Mouse (Mus musculus): ENCODE results near the gene Aff1. TPM values are rescaled to one million over a fixed set of nuclear protein-coding genes. Genes with fewer than 3 reads are reported as not detected.

Gene Aff1
- polyA plus RNA-seq, 1 experiment, result 7.5 TPM

- no peak for DNase-seq (ENCODE audit: low read depth, low spot score)
These were observed 1.0 kb upstream of the Aff1 start for GRCm38 (mm10) chr5:103691171-103691570.

GRCm38 (mm10) chr5:103692531-103693040 is 412 bp downstream of the Aff1 start:
- no peak for DNase-seq (ENCODE audit: low read depth, low spot score)
- WGBS, result under 1% methylated on average over 34 of the region's 34 CpGs

- no peak for DNase-seq (ENCODE audit: low read depth, low spot score)
- WGBS, result 1% methylated on average over 28 of the region's 28 CpGs
These were observed 967 bp downstream of the Aff1 start for GRCm38 (mm10) chr5:103693041-103693641.

- WGBS, result 63% methylated on average over 6 of the region's 6 CpGs
- DNase-seq (ENCODE audit: low read depth, low spot score), result no peak
These were observed 1.9 kb downstream of the Aff1 start for GRCm38 (mm10) chr5:103694094-103694493.

- 80% methylated on average over 5 of the region's 5 CpGs for WGBS
- DNase-seq (ENCODE audit: low read depth, low spot score), result no peak
These were observed 5.8 kb downstream of the Aff1 start for GRCm38 (mm10) chr5:103697875-103698491.

GRCm38 (mm10) chr5:103698577-103698976 is 6.4 kb downstream of the Aff1 start:
- WGBS, result 71% methylated on average over 4 of the region's 4 CpGs
- no peak for DNase-seq (ENCODE audit: low read depth, low spot score)

- WGBS, result 60% methylated on average over 4 of the region's 4 CpGs
- DNase-seq (ENCODE audit: low read depth, low spot score), result no peak
These were observed 7.4 kb downstream of the Aff1 start for GRCm38 (mm10) chr5:103699537-103699936.

GRCm38 (mm10) chr5:103700661-103701060 is 8.5 kb downstream of the Aff1 start:
- no peak for DNase-seq (ENCODE audit: low read depth, low spot score)
- 81% methylated on average over 2 of the region's 2 CpGs for WGBS

GRCm38 (mm10) chr5:103701466-103701865 is 9.3 kb downstream of the Aff1 start:
- no peak for DNase-seq (ENCODE audit: low read depth, low spot score)
- 78% methylated on average over 3 of the region's 3 CpGs for WGBS

- 58% methylated on average over 6 of the region's 6 CpGs for WGBS
- no peak for DNase-seq (ENCODE audit: low read depth, low spot score)
These were observed 10.4 kb downstream of the Aff1 start for GRCm38 (mm10) chr5:103702527-103702926.

- WGBS, result 95% methylated on average over 4 of the region's 4 CpGs
- no peak for DNase-seq (ENCODE audit: low read depth, low spot score)
These were observed 13.2 kb downstream of the Aff1 start for GRCm38 (mm10) chr5:103705331-103705730.

GRCm38 (mm10) chr5:103705874-103706273 is 13.7 kb downstream of the Aff1 start:
- DNase-seq (ENCODE audit: low read depth, low spot score), result no peak
- WGBS, result 75% methylated on average over 1 of the region's 1 CpGs

- DNase-seq (ENCODE audit: low read depth, low spot score), result peak; percentile 70
- 53% methylated on average over 3 of the region's 3 CpGs for WGBS
These were observed 16.9 kb downstream of the Aff1 start for GRCm38 (mm10) chr5:103709044-103709443.

- WGBS, result 49% methylated on average over 2 of the region's 2 CpGs
- DNase-seq (ENCODE audit: low read depth, low spot score), result no peak
These were observed 19.7 kb downstream of the Aff1 start for GRCm38 (mm10) chr5:103711886-103712285.

- DNase-seq (ENCODE audit: low read depth, low spot score), result no peak
- WGBS, result 78% methylated on average over 2 of the region's 2 CpGs
These were observed 21.2 kb downstream of the Aff1 start for GRCm38 (mm10) chr5:103713422-103713821.

GRCm38 (mm10) chr5:103714943-103715342 is 22.8 kb downstream of the Aff1 start:
- 90% methylated on average over 6 of the region's 6 CpGs for WGBS
- DNase-seq (ENCODE audit: low read depth, low spot score), result no peak

GRCm38 (mm10) chr5:103716824-103717342 is 24.7 kb downstream of the Aff1 start:
- no peak for DNase-seq (ENCODE audit: low read depth, low spot score)
- WGBS, result 91% methylated on average over 5 of the region's 5 CpGs

GRCm38 (mm10) chr5:103719131-103719530 is 27.0 kb downstream of the Aff1 start:
- no peak for DNase-seq (ENCODE audit: low read depth, low spot score)
- WGBS, result 69% methylated on average over 6 of the region's 6 CpGs

- 55% methylated on average over 3 of the region's 3 CpGs for WGBS
- no peak for DNase-seq (ENCODE audit: low read depth, low spot score)
These were observed 27.7 kb downstream of the Aff1 start for GRCm38 (mm10) chr5:103719851-103720250.

GRCm38 (mm10) chr5:103720967-103721366 is 28.8 kb downstream of the Aff1 start:
- no peak for DNase-seq (ENCODE audit: low read depth, low spot score)
- WGBS, result 83% methylated on average over 6 of the region's 6 CpGs

GRCm38 (mm10) chr5:103721490-103721889 is 29.3 kb downstream of the Aff1 start:
- no peak for DNase-seq (ENCODE audit: low read depth, low spot score)
- 76% methylated on average over 4 of the region's 4 CpGs for WGBS

All from large intestine, adult 2 months (tissue).